Mouse (Mus musculus): ENCODE results near the gene Olfr1426. TPM values are rescaled to one million over a fixed set of nuclear protein-coding genes. Genes with fewer than 3 reads are reported as not detected.

Olfr1426 gene
- not detected for polyA plus RNA-seq (2017; shearing (Covaris generic))

DNA sequence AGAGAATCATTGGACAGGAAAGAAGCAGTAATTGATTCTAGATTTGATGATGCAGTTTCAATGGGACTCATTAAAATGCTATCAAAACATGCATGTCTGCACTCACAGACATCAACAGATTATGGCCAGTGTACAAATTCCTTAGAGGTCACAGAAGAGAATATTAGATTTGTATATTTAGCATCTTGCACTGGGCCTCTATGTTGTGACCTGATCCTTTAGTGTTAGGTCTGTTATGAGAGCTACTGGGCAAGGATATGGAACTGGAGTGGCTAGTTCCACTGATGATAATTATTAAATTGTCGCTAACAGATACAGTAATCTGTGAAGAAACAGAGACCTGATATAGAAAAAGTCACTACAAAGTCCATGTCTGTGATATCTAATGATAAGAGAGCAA, at the start of gene Olfr1426:
TSS of gene Olfr1426 (minus strand) at position 101 of the 400 bp plus-strand sequence.

GRCm38 (mm10) chr19:12123103-12123502, 31.3 kb upstream of the Olfr1426 start, which contains the start of gene Olfr76:
TSS of gene Olfr76 (minus strand) at chr19:12123203.

GRCm38 (mm10) chr19:12115797-12116196, 24.0 kb upstream of the Olfr1426 start, which contains the start of gene Olfr1428:
TSS of gene Olfr1428 (minus strand) at chr19:12115897.

DNA sequence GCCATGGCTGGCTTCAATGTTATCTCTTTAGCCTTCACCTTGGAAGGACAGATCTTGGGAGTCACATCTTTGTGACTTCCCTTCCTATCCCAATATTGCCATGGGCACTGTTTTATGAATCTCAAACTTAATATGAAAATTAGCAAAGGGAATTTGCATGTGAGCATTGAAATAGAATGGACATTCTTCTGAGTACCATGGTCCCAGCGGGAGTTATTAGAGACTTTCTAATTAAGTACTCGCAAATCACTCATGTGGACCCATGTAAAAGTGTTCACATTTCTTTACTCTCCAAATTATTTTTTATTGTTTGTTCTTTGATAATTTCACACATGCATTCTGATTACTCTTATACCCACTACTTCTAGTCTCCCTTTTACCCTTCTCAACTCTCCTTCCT, 11.4 kb upstream of the Olfr1426 start, which contains the start of gene Olfr1427:
TSS of gene Olfr1427 (minus strand) at position 101 of the 400 bp plus-strand sequence.

GRCm38 (mm10) chr19:12077631-12078030, 14.2 kb downstream of the Olfr1426 start, which contains the start of gene Olfr1425:
TSS of gene Olfr1425 (minus strand) at chr19:12077731.

DNA sequence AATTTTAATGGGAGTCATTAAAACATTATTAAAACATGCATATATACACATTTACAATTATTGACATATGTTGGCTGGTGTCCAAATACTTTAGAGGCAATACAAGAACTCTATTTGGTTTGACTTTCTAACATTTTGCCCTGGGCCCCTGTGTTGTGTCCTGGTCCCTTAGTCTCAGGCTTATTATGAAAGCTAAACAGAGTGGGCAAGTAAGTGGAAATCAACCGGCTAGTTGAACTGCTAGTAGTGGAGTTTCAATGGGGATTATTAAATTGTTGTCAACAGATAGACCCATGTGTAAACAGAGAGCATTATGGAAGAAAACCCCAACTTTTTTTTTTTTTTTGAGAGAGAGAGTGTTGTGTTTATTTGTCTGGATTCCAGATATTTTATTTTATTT, 29.2 kb downstream of the Olfr1426 start, which contains the start of gene Olfr1424:
TSS of gene Olfr1424 (minus strand) at position 101 of the 400 bp plus-strand sequence.

GRCm38 (mm10) chr19:12041217-12041616, 50.6 kb downstream of the Olfr1426 start, which contains the start of gene Olfr1423:
TSS of gene Olfr1423 (minus strand) at chr19:12041317.

Other genes with a start within 250 kb of the Olfr1426 start
- gene Olfr1418, start 230.9 kb downstream of the Olfr1426 start, polyA plus RNA-seq (2017; shearing (Covaris generic)), result not detected
- not detected for gene Olfr1419, start 216.9 kb downstream of the Olfr1426 start, polyA plus RNA-seq (2017; shearing (Covaris generic))
- not detected for gene Olfr1420, start 205.4 kb downstream of the Olfr1426 start, polyA plus RNA-seq (2017; shearing (Covaris generic))
- 19.2 TPM for gene Patl1, start 179.6 kb downstream of the Olfr1426 start, polyA plus RNA-seq (2017; shearing (Covaris generic))
- 3.2 TPM for gene Osbp, start 126.1 kb downstream of the Olfr1426 start, polyA plus RNA-seq (2017; shearing (Covaris generic))
- gene Olfr1423, start 50.7 kb downstream of the Olfr1426 start, polyA plus RNA-seq (2017; shearing (Covaris generic)), result 0.05 TPM
- gene Olfr1424, start 29.3 kb downstream of the Olfr1426 start, polyA plus RNA-seq (2017; shearing (Covaris generic)), result not detected
- not detected for gene Olfr1425, start 14.3 kb downstream of the Olfr1426 start, polyA plus RNA-seq (2017; shearing (Covaris generic))
- not detected for gene Olfr1427, start 11.3 kb upstream of the Olfr1426 start, polyA plus RNA-seq (2017; shearing (Covaris generic))
- gene Olfr1428, start 23.9 kb upstream of the Olfr1426 start, polyA plus RNA-seq (2017; shearing (Covaris generic)), result not detected
- not detected for gene Olfr76, start 31.2 kb upstream of the Olfr1426 start, polyA plus RNA-seq (2017; shearing (Covaris generic))
- 0.22 TPM for gene Olfr1555-ps1, start 78.1 kb upstream of the Olfr1426 start, polyA plus RNA-seq (2017; shearing (Covaris generic))
- gene Olfr1431, start 108.6 kb upstream of the Olfr1426 start, polyA plus RNA-seq (2017; shearing (Covaris generic)), result not detected
- not detected for gene Olfr1432, start 140.6 kb upstream of the Olfr1426 start, polyA plus RNA-seq (2017; shearing (Covaris generic))
- not detected for gene Olfr262, start 149.6 kb upstream of the Olfr1426 start, polyA plus RNA-seq (2017; shearing (Covaris generic))
- gene Olfr235, start 169.0 kb upstream of the Olfr1426 start, polyA plus RNA-seq (2017; shearing (Covaris generic)), result not detected
- gene Olfr1434, start 187.8 kb upstream of the Olfr1426 start, polyA plus RNA-seq (2017; shearing (Covaris generic)), result not detected
- gene Olfr1436, start 207.1 kb upstream of the Olfr1426 start, polyA plus RNA-seq (2017; shearing (Covaris generic)), result not detected
- gene Olfr1437, start 233.1 kb upstream of the Olfr1426 start, polyA plus RNA-seq (2017; shearing (Covaris generic)), result not detected
- gene Olfr1438-ps1, start 243.9 kb upstream of the Olfr1426 start, polyA plus RNA-seq (2017; shearing (Covaris generic)), result not detected

Measured in activated CD4-positive, CD25-positive, alpha-beta regulatory T cell, adult 9 weeks (primary cell).